8 mouse cellular contexts compared by ENCODE assay signal in the genomic region with DNA sequence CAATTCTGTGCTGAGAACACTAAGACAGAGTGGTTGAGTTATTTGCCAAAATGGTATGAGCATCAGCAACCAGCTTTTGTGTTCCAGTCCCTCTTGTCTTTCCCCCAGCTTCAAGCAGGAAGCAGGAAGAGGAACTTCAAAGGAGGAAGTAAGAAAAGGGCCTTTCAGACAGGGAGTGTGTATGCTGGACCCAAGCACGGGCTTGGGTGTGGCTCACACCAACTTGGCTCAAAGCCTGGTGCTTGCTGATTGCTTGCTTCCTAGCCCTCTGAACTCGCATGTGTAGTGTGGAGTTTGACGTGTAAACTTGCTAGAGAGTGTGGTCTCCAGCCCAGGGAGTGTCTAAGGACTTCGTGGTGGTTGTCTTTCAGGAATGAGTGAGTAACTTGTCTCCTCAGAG.
A peak's percentile ranks its signal among the peaks of the same experiment; 100 is the strongest.
DNase-seq lines count a peak whose midpoint lies in the region; ATAC-seq and TF ChIP-seq lines count a peak whose summit lies in the region.

No protein-coding gene starts in this region.

- intact Hi-C loops in gastrocnemius, adult 2 months (cut with DNase I) = no loop called here

- no peaks in the 10 kb centered on the region for H3K27me3 ChIP-seq in kidney, embryonic 15.5 days
- H3K27me3 ChIP-seq in intestine, postnatal 0 days (replicated peaks; ENCODE audit: control insufficient read depth, insufficient read depth, low read length) = no peaks in the 10 kb centered on the region
- H3K27me3 ChIP-seq in lung, embryonic 16.5 days (ENCODE audit: control insufficient read depth, insufficient read depth, low read depth, low read length) = no peaks in the 10 kb centered on the region

- 36% methylated on average over 4 of the region's 4 CpGs for WGBS in kidney, embryonic 15.5 days
- WGBS in intestine, postnatal 0 days = 23% methylated on average over 4 of the region's 4 CpGs
- WGBS in lung, embryonic 16.5 days = 6% methylated on average over 4 of the region's 4 CpGs

- no peak overlapping the region for H3K9ac ChIP-seq in kidney, embryonic 15.5 days
- no peak overlapping the region for H3K9ac ChIP-seq in intestine, postnatal 0 days (ENCODE audit: low read depth, low read length)
- H3K9ac ChIP-seq in lung, embryonic 16.5 days (ENCODE audit: low read length) = no peak overlapping the region

- DNase-seq in kidney, adult 18-20 months = peak; percentile 32
- DNase-seq in gastrocnemius, adult 2 months = peak; percentile 66
- DNase-seq in urinary bladder, postnatal 25 days (ENCODE audit: low spot score) = peak; percentile 21
- DNase-seq in embryo, embryonic 10 days (ENCODE audit: low spot score) = no peak
- DNase-seq in thymus, postnatal 25 days = no peak

- no peak for ATAC-seq in kidney, embryonic 15.5 days (replicated peaks; ENCODE audit: low FRiP score)
- ATAC-seq in intestine, postnatal 0 days = peak; percentile 85
- ATAC-seq in lung, embryonic 16.5 days (ENCODE audit: low read depth) = peak; percentile 91

- H3K9me3 ChIP-seq in kidney, embryonic 15.5 days (replicated peaks) = no peaks in the 10 kb centered on the region
- no peaks in the 10 kb centered on the region for H3K9me3 ChIP-seq in intestine, postnatal 0 days (ENCODE audit: control insufficient read depth)
- no peaks in the 10 kb centered on the region for H3K9me3 ChIP-seq in lung, embryonic 16.5 days (ENCODE audit: control insufficient read depth, low read length)

- H3K4me2 ChIP-seq in kidney, embryonic 15.5 days = no peak overlapping the region
- no peak overlapping the region for H3K4me2 ChIP-seq in intestine, postnatal 0 days (replicated peaks; ENCODE audit: low read depth)
- H3K4me2 ChIP-seq in lung, embryonic 16.5 days (ENCODE audit: low read depth, low read length) = peak overlapping the region; percentile 2; the same call in 1 of the 2 replicates

- H3K36me3 ChIP-seq in kidney, embryonic 15.5 days = no peaks in the 10 kb centered on the region
- no peaks in the 10 kb centered on the region for H3K36me3 ChIP-seq in intestine, postnatal 0 days (ENCODE audit: control insufficient read depth, insufficient read depth)
- H3K36me3 ChIP-seq in lung, embryonic 16.5 days (ENCODE audit: control insufficient read depth, insufficient read depth, low read length) = no peaks in the 10 kb centered on the region

- no peak overlapping the region for H3K4me3 ChIP-seq in kidney, embryonic 15.5 days (replicated peaks)
- H3K4me3 ChIP-seq in gastrocnemius, adult 2 months = no peak overlapping the region
- H3K4me3 ChIP-seq in intestine, postnatal 0 days (ENCODE audit: low read depth, low read length) = no peak overlapping the region
- H3K4me3 ChIP-seq in lung, embryonic 16.5 days (ENCODE audit: low read length) = no peak overlapping the region

- H3K27ac ChIP-seq in kidney, embryonic 15.5 days = no peak overlapping the region
- H3K27ac ChIP-seq in gastrocnemius, adult 2 months = peak overlapping the region; percentile 46
- peak overlapping the region; percentile 30; the same call in 1 of the 2 replicates for H3K27ac ChIP-seq in intestine, postnatal 0 days (ENCODE audit: low read depth, low read length)
- H3K27ac ChIP-seq in lung, embryonic 16.5 days (ENCODE audit: low read length) = peak overlapping the region; percentile 74

- H3K4me1 ChIP-seq in kidney, embryonic 15.5 days = peaks cover 19% of the 10 kb centered on the region
- peaks cover 11% of the 10 kb centered on the region; the same call in 1 of the 2 replicates for H3K4me1 ChIP-seq in intestine, postnatal 0 days (replicated peaks; ENCODE audit: control insufficient read depth, insufficient read depth, low read length)
- H3K4me1 ChIP-seq in lung, embryonic 16.5 days (replicated peaks; ENCODE audit: control insufficient read depth, insufficient read depth, low read length) = peaks cover 24% of the 10 kb centered on the region

- no peak for TF ChIP-seq CTCF in gastrocnemius, adult 2 months (IDR thresholded peaks at IDR 0.05)
- TF ChIP-seq CTCF in intestine, postnatal 0 days (IDR thresholded peaks at IDR 0.05; ENCODE audit: low read depth) = no peak

Comparison
In these comparisons a context has a peak if more than half of its experiments do, and no peak if none do; other contexts are left out.
1. DNase-seq: peak in kidney, adult 18-20 months (single experiment), gastrocnemius, adult 2 months (single experiment) and urinary bladder, postnatal 25 days (single experiment); none in embryo, embryonic 10 days (single experiment) and thymus, postnatal 25 days (single experiment).